Comparison of ENCODE assay signal across 27 mouse cellular contexts in the genomic region with DNA sequence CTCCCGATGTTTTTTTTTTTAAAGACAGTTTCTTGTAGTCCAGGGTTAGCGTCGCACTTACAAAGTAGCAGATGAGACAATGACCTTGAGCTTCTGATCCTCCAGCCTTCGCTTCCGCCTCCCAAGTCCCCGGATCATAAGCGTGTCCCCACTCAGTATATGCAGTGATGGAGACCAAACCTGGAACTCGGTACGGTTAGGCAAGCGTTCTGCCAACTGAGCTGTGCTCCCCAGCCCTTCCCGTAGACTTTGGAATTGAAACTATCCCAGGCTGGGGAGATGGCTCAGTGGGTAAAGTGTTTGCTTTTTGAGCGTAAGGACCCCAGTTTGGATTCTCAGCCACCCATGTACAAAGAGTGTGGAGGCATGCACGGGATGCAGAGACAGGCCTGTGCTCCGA. TPM values are rescaled to one million over a fixed set of nuclear protein-coding genes. Genes with fewer than 3 reads are reported as not detected.
DNase-seq lines count a peak whose midpoint lies in the region; ATAC-seq and TF ChIP-seq lines count a peak whose summit lies in the region.
"Had no signal": no experiment of that assay in that cellular context is flagged by ENCODE, and none has a peak within 500 bp of the region (broad histone marks: within the 10 kb centered on the region; RNA-seq: fewer than 3 reads in every experiment).

No protein-coding gene starts in this region.

- WGBS in heart, embryonic 15.5 days: 94% methylated on average over 14 of the region's 14 CpGs
- 92% methylated on average over 14 of the region's 14 CpGs for WGBS in lung, embryonic 15.5 days

- no peaks in the 10 kb centered on the region; the same call in 1 of the 2 replicates for H3K36me3 ChIP-seq in heart, embryonic 15.5 days
- no peaks in the 10 kb centered on the region for H3K36me3 ChIP-seq in lung, embryonic 15.5 days
- H3K36me3 ChIP-seq: forebrain, embryonic 12.5 days had no signal

- intact Hi-C loops in gastrocnemius, adult 2 months (cut with DNase I): no loop called here
- intact Hi-C loops in gastrocnemius, postnatal 14 days (cut with DNase I; ENCODE audit: low total_unique reads): no loop called here

- no peak overlapping the region for H3K4me2 ChIP-seq in heart, embryonic 15.5 days
- H3K4me2 ChIP-seq in lung, embryonic 15.5 days: no peak overlapping the region
- H3K4me2 ChIP-seq: embryonic facial prominence, embryonic 13.5 days; forebrain, embryonic 12.5 days; heart, embryonic 12.5 days; hindbrain, embryonic 14.5 days had no signal

- peaks cover 63% of the 10 kb centered on the region for H3K4me1 ChIP-seq in heart, embryonic 15.5 days (replicated peaks)
- peaks cover 47% of the 10 kb centered on the region for H3K4me1 ChIP-seq in lung, embryonic 15.5 days

- H3K9ac ChIP-seq in heart, embryonic 15.5 days: no peak overlapping the region
- no peak overlapping the region for H3K9ac ChIP-seq in lung, embryonic 15.5 days
- H3K9ac ChIP-seq: embryonic facial prominence, embryonic 13.5 days; forebrain, embryonic 12.5 days; heart, embryonic 12.5 days; hindbrain, embryonic 14.5 days had no signal

- DNase-seq in gastrocnemius, adult 2 months: no peak
- DNase-seq in gastrocnemius, postnatal 14 days: no peak
- no peak for DNase-seq in heart, adult 9 months (ENCODE audit: low spot score in 2 of 2)
- DNase-seq in lung, postnatal 10 days: no peak
- DNase-seq in right cerebral cortex, adult 2 months (ENCODE audit: low spot score in 2 of 2): no peak
- DNase-seq: adrenal gland, adult 8-10 months; adrenal gland, postnatal 36 days; B cell, adult 2 months; cerebellum, adult 11 months; cerebellum, adult 8-10 months; cerebellum, postnatal 14 days; embryo, embryonic 11 days; gastrocnemius, postnatal 25 days; heart, postnatal 14 days had no signal

- no peak overlapping the region for H3K4me3 ChIP-seq in gastrocnemius, adult 2 months
- no peak overlapping the region for H3K4me3 ChIP-seq in heart, embryonic 15.5 days
- H3K4me3 ChIP-seq in lung, embryonic 15.5 days: no peak overlapping the region
- H3K4me3 ChIP-seq: embryonic facial prominence, embryonic 13.5 days; forebrain, embryonic 12.5 days; heart, embryonic 12.5 days; hindbrain, embryonic 10.5 days had no signal

- peak overlapping the region; percentile 90 for H3K27ac ChIP-seq in gastrocnemius, adult 2 months
- H3K27ac ChIP-seq in heart, embryonic 15.5 days: peak overlapping the region; percentile 93
- H3K27ac ChIP-seq in lung, embryonic 15.5 days: 0 out of 2 replicates have a peak overlapping the region, but pooled peaks have one; percentile 96
- H3K27ac ChIP-seq: forebrain, embryonic 12.5 days; hindbrain, embryonic 10.5 days; hindbrain, embryonic 14.5 days had no signal

- no peak for TF ChIP-seq CTCF in gastrocnemius, adult 2 months (IDR thresholded peaks at IDR 0.05)

- H3K9me3 ChIP-seq in heart, embryonic 15.5 days (replicated peaks): no peaks in the 10 kb centered on the region
- no peaks in the 10 kb centered on the region for H3K9me3 ChIP-seq in lung, embryonic 15.5 days
- H3K9me3 ChIP-seq: embryonic facial prominence, embryonic 13.5 days; forebrain, embryonic 12.5 days; G1E; heart, embryonic 12.5 days; hindbrain, embryonic 10.5 days had no signal

- H3K27me3 ChIP-seq in heart, embryonic 15.5 days: no peaks in the 10 kb centered on the region
- H3K27me3 ChIP-seq in lung, embryonic 15.5 days: no peaks in the 10 kb centered on the region
- H3K27me3 ChIP-seq: embryonic facial prominence, embryonic 13.5 days; heart, embryonic 12.5 days had no signal

- no peak for ATAC-seq in heart, embryonic 15.5 days (replicated peaks; ENCODE audit: insufficient number of reproducible peaks, insufficient read depth, low FRiP score, low read depth)
- ATAC-seq in lung, embryonic 15.5 days (ENCODE audit: borderline replicate concordance, extremely low read depth, low FRiP score, low TSS enrichment): no peak
- ATAC-seq: CD4-positive, CD25-positive, alpha-beta regulatory T cell, adult 4 months; forebrain, embryonic 16.5 days had no signal

RNA-seq across cellular contexts. Expression of a gene that starts 6.8 kb away (rescaled TPM):
- 10 to 100 TPM; 79.2 to 95.2 TPM for total RNA-seq in gastrocnemius, adult 2 months (2021)
- total RNA-seq in gastrocnemius, postnatal 14 days (2021): 10 to 100 TPM; 80.6 to 83.4 TPM
- polyA plus RNA-seq in heart, embryonic 15.5 days (2015; fragmentation: Nextera tagmentation; extraction: Ambion mirVana): 33.5 and 46.2 TPM in 2 replicates
- polyA plus RNA-seq in lung, embryonic 15.5 days (2015; fragmentation: Nextera tagmentation; extraction: Ambion mirVana): 57.1 and 58.6 TPM in 2 replicates

RNA-seq across cellular contexts. Expression of a gene that starts 28.7 kb away (rescaled TPM):
- total RNA-seq in gastrocnemius, adult 2 months (2021): 10 to 100 TPM; 10.9 to 17.3 TPM
- 10 to 100 TPM; 10.3 to 16.6 TPM for total RNA-seq in gastrocnemius, postnatal 14 days (2021)
- polyA plus RNA-seq in heart, embryonic 15.5 days (2015; fragmentation: Nextera tagmentation; extraction: Ambion mirVana): 20.9 TPM in 2 replicates
- polyA plus RNA-seq in lung, embryonic 15.5 days (2015; fragmentation: Nextera tagmentation; extraction: Ambion mirVana): 27.2 and 30.4 TPM in 2 replicates

RNA-seq across cellular contexts. Expression of a gene that starts 46.0 kb away (rescaled TPM):
- 100 to 1,000 TPM; 567 to 689 TPM for total RNA-seq in gastrocnemius, adult 2 months (2021)
- 100 to 1,000 TPM; 780 to 872 TPM for total RNA-seq in gastrocnemius, postnatal 14 days (2021)
- polyA plus RNA-seq in heart, embryonic 15.5 days (2015; fragmentation: Nextera tagmentation; extraction: Ambion mirVana): 925 and 1,001 TPM in 2 replicates
- 1,589 and 1,600 TPM in 2 replicates for polyA plus RNA-seq in lung, embryonic 15.5 days (2015; fragmentation: Nextera tagmentation; extraction: Ambion mirVana)

RNA-seq across cellular contexts. Expression of a gene that starts 47.2 kb away (rescaled TPM):
- total RNA-seq in gastrocnemius, adult 2 months (2021): not detected
- total RNA-seq in gastrocnemius, postnatal 14 days (2021): not detected
- polyA plus RNA-seq in heart, embryonic 15.5 days (2015; fragmentation: Nextera tagmentation; extraction: Ambion mirVana): 0.32 and 0.52 TPM in 2 replicates
- polyA plus RNA-seq in lung, embryonic 15.5 days (2015; fragmentation: Nextera tagmentation; extraction: Ambion mirVana): 4.7 and 7.0 TPM in 2 replicates
- total RNA-seq: adrenal gland, postnatal 36 days; common myeloid progenitor, adult 5-6 weeks; G1E; gastrocnemius, postnatal 25 days; granulocyte monocyte progenitor cell, adult 5-6 weeks; heart, postnatal 14 days had no signal
- polyA plus RNA-seq: CD4-positive, CD25-positive, alpha-beta regulatory T cell, adult 4 months; embryonic facial prominence, embryonic 13.5 days; forebrain, embryonic 12.5 days; forebrain, embryonic 16.5 days; frontal cortex, adult 2 months; hindbrain, embryonic 14.5 days had no signal

RNA-seq across cellular contexts. Expression of a gene that starts 51.8 kb away (rescaled TPM):
- 10 to 100 TPM; 31.3 to 31.9 TPM for total RNA-seq in gastrocnemius, adult 2 months (2021)
- total RNA-seq in gastrocnemius, postnatal 14 days (2021): 10 to 100 TPM; 28.7 to 31.3 TPM
- polyA plus RNA-seq in heart, embryonic 15.5 days (2015; fragmentation: Nextera tagmentation; extraction: Ambion mirVana): 20.9 and 28.8 TPM in 2 replicates
- 35.6 and 40.0 TPM in 2 replicates for polyA plus RNA-seq in lung, embryonic 15.5 days (2015; fragmentation: Nextera tagmentation; extraction: Ambion mirVana)
